Mouse (Mus musculus) neutrophil, adult 5-6 weeks (primary cell): ENCODE data around the gene Shc2. TPM values are rescaled to one million over a fixed set of nuclear protein-coding genes. Genes with fewer than 3 reads are reported as not detected.

ENCODE experiments used
- ATAC-seq: fragments of 151-379, 151-347 bp; 2 replicates; pipeline ENCODE4 v1.8.0; 2017; ENCODE audit warnings: mild to moderate bottlenecking, moderate TSS enrichment; ENCODE audit not compliant: insufficient number of reproducible peaks, poor library complexity, low FRiP score, severe bottlenecking; ENCODE audit errors: extremely low read depth
- total RNA-seq: library from RNA; stranded (forward); fragments of 200-1000 nt; gene quantifications from 2 replicates; pipeline ENCODE4 v1.2.3, GENCODE M21; 2017

The Shc2 gene
- total RNA-seq, 1 experiment from 2014 or later, result not detected

DNA sequence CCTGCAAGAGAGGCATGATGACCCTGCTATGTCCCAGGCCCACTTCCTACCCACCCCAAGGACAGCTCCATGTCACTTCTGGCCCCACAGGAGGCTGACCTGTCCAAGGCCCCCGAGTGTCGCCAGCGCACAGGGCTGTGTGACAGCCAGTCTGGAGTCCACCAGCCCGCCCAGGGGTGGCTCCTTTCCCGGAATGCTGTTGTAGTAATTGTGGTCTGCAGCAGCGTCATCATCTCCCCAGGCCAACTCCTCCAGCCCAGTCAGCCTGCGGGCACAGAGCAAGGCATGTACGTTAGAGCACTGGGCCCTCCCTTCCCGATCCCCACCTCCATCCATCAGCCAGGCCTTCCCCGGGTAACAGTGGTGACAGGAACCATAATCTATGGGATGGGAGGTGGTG is 11.6 kb downstream of the Shc2 start:
- no peak for ATAC-seq

DNA sequence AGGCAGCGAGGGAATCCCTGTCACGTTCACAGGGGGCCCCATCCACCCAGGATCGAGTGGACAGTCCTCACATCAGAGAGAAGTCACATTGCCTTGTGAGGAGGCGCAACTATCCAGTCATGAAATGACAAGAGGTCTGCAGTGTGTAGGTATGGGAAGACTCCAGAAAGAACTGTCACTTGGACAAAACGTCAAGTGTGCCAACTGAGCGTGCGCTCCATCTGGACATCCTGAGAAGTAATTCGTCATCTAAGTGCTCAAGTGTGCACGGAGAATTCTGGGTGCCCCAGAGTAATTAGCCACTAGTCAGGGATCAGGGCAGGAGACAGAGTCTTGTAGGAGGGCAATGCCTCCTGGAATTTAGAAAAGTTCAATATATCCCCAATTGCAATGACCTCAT is 12.3 kb downstream of the Shc2 start:
- no peak for ATAC-seq

DNA sequence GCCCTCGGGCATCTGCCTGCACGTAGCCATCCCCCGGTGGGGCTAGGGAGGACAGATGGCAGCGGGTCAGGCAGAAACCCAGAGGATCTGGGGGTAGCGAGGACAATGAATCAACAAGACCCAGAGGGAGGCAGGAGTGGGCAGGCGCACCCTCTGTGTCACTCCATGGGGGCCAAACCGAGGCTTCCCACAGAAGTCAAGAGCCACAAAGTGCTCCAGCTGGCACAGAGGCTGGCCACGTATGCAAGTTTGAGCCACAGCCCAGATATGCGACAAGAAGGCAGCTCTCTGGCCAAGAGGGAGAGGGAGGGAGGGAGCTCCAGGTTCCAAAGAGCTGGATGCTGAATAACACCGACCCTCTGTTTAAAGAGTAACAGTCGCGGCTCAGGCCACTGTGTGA is 13.8 kb downstream of the Shc2 start:
- ATAC-seq, result no peak

GRCm38 (mm10) chr10:79616376-79616775 is 21.3 kb downstream of the Shc2 start:
- no peak for ATAC-seq

DNA sequence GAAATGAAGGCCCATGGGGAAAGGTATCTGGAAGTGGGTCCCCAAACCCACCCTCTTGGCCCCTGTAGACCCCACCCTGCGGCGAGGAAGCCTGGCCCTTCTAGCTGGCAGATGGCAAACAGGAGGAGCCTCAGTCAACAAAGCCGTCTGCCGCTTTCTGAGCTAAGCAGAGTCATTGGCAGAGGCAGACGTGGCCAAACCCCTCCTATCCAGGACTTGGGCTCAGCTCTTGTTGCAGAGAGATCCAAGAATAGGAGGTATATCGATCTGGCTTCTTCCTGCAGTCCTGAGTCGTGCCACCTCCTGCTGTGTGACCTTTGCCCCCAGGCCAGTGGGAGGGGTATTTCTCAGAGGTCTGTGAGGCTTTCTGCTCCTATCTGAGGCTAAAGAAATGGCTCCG is 21.9 kb downstream of the Shc2 start:
- no peak for ATAC-seq

DNA sequence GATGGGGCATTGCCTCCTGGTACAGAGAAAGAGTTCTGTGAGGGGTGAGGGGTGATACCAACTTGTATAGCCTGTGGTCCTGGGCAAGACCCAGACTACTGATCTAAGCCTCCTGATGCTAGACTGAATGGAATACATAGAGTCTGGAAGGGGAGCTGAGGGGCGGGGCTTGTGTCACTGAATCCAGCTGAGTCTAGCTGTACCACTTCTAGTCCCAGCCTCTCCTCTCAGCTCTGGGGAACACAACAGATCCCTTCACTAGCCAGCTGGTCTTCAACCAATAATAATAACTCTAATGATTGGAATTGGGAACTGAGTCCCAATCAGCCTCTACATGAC is 23.4 kb downstream of the Shc2 start:
- no peak for ATAC-seq

DNA sequence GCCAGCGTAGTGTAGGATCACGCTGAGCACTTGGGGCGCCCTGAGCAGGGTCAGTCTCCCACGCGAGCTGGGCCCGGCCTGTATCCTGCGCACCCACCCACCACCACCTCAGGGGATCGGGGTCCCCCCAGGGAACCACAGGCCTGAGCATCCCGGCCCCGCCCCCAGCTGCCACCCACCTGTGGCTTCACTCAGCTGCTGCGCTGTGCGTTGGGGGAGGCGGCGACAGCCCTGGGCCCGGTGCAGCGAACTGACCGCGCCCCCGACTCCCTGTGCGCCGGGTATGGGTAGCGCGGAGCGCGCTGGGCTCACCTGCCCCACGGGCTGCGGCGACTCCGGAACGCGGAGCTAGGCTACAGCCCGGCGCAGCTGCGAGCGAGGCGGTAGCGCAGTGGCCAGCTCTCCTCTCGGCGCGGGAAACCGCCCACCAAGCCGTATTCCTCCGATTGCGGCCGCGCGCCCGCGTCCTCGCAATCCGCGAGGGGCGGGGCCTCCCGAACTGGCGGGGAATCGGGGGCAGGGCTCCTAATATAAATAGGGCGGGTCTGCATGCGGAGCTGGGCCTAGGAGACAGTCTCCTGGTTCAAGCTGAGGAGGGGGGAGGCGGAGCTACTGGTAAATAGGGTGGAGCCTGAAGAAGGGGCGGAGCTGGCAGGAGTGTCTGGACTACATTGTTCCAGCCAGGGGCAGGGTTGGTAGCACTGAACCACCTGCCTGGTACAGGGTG is 24.0 kb downstream of the Shc2 start, which contains the start of gene C2cd4c:
TSS of gene C2cd4c (minus strand) at position 448 of the 727 bp plus-strand sequence.
- ATAC-seq, result no peak

- ATAC-seq, result no peak
These were observed 25.3 kb downstream of the Shc2 start for GRCm38 (mm10) chr10:79612192-79613135.

DNA sequence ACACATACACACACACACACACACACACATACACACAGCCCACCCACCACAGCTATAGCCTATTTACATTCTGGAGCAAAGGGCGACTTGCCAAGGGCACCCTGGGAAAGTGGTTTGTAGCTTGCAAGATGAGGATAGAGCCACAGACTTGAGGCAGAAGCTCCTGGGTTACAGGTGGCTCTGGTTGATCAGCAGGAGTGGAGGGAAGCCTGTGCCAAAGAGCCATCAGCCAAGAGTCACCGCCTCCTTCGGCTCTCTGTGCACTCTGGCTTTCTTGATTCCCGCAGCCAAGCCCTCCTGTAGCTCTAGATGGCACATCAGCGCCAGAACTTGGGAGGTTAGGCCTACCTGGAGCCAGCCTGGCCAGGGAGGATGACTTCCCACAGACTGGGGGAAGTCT is 26.4 kb downstream of the Shc2 start:
- ATAC-seq, result no peak

- ATAC-seq, result no peak
These were observed 28.4 kb downstream of the Shc2 start for GRCm38 (mm10) chr10:79609276-79609675.

DNA sequence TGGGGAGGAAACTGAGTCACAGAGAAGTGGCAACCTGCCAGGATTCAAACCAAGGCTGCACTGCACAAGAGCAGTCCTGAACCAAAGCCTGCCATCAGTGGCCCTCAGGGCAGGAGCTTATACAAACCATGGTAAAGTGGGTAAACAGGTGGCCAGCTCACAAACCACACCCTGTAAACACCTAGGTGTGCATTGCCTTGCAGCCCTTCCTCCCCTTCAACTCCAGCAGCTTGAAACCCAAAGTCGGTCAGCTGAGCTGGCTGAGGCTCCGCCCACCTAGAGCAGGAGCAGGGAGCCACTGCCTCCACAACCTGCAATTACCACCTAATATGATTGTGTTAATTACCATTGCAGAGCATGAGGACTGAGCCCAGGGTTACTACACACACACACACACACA is 29.8 kb downstream of the Shc2 start:
- ATAC-seq, result no peak

DNA sequence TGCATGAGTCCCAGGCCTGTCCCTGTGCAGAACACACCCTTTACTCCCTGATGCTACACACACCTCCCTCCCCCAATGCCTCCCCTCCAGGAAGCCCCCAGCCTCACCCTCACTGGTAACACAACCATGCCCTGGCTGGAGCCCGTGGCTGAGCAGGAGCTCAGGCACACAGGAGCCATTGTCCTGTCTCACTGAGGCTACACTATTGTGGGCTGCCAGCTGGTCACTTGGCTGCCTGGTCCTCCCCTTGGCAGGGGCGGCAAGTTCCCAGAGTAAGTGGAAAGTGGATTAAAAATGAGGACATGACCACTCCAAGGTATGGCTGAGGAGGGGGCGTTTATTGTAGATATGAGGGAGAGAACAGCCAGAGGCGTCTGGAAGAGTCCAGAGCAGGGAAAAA is 31.2 kb downstream of the Shc2 start:
- no peak for ATAC-seq

GRCm38 (mm10) chr10:79597936-79598230 is 39.8 kb downstream of the Shc2 start:
- no peak for ATAC-seq

DNA sequence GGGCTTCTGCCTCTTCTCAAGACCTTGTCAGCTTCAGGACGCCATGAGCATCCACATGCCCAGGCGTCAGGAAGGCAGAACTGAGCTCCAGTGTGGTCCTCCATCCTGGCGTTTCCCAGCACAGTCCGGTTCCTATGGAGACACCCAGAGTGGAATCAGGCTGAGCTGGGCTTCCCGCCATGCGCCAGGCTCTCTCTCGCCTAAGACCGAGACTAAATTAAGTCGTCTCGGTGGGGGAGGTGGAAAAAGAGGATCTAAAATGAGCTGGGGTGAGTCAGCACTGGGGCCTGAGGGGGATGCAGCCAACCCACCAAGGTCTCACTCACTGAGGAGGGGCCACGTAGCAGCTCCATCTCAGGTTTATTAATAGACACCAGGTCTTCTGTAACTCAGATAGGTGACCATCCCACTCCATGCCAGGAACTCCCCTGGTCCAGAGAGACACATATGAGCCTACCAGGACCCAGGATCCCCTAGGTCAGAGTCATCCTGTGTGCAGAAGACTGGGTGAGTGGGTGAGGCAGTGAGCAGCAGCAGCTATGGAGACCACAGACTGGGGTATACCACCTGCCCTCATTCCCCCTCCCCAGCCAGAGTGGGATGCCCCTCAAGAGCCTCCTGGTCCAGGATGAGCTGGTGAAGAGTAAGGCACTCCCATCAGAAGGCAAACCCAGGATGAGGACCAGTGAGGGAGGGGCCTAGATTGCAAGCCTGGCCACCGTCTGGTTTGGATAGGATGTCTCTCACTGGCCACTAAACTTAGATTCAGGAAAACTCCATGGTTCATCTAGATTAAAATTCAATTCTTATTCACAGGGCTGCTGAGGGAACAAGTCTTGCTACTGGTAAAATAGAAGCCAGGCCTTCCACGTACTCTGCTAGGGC is 40.4 kb downstream of the Shc2 start:
- ATAC-seq, result no peak

DNA sequence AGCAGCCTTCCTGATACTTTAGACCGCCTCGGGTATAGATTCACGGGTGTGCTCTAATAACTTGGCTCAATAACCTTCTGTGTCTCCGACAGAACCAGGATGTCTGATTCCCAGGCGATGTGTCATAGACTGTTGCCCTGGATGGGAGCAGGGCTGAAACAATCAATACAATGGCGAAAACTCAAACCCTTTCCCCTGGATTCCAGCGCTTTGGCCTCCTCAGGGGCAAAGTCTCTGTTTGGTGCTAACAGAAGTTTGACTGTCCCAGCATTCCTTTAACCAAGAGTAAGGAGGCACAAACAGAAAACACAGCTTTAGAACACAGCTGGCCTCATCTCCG is 42.2 kb downstream of the Shc2 start:
- ATAC-seq, result no peak

GRCm38 (mm10) chr10:79594872-79595589 is 42.7 kb downstream of the Shc2 start:
- ATAC-seq, result peak; percentile 60

GRCm38 (mm10) chr10:79594111-79594510 is 43.6 kb downstream of the Shc2 start:
- ATAC-seq, result no peak

GRCm38 (mm10) chr10:79590702-79591101 is 47.0 kb downstream of the Shc2 start:
- no peak for ATAC-seq

DNA sequence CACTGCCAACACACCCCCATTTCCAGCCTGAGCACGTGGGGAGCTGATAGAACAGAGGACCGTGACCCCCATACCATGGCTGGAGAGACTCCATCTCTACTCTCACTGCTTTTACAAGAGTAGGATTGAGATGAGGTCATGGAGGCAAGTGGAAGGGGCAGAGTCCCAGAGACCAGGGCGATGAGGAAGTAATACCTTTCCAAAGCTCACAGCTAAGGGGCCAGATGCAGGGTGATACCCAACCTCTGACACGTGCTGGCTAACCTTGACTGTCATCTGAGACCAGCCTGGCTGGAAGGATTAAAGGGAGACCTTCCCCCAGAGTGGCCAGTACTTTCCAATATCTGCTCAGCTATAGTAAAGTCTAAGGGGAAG is 50.0 kb downstream of the Shc2 start:
- no peak for ATAC-seq
